Mouse (Mus musculus) midbrain, embryonic 12.5 days (tissue): ENCODE data around the gene Vmac. TPM values are rescaled to one million over a fixed set of nuclear protein-coding genes. Genes with fewer than 3 reads are reported as not detected.

Source experiments
- ATAC-seq: fragments of 200-750 bp; cut with Nextera tagmentation; 2 replicates; pipeline ENCODE4 v1.8.0; 2017; ENCODE audit warnings: low read depth, moderate TSS enrichment, moderate library complexity; ENCODE audit not compliant: low FRiP score
- H3K27ac ChIP-seq: fragments of 300-500 bp; sonication (generic); replicated peaks from 2 replicates; pipeline ENCODE4 v1.5.1; 2016; ENCODE audit warnings: mild to moderate bottlenecking
- H3K27me3 ChIP-seq: fragments of 300-500 bp; sonication (generic); 2 replicates; pipeline ENCODE4 v1.6.1; 2016; ENCODE audit warnings: mild to moderate bottlenecking
- H3K36me3 ChIP-seq: fragments of 300-500 bp; sonication (generic); 2 replicates; pipeline ENCODE4 v1.6.1; 2016
- H3K4me1 ChIP-seq: fragments of 300-500 bp; sonication (generic); 2 replicates; pipeline ENCODE4 v1.6.1; 2016
- H3K4me2 ChIP-seq: fragments of 300-500 bp; sonication (generic); replicated peaks from 2 replicates; pipeline ENCODE4 v1.6.1; 2016; ENCODE audit warnings: mild to moderate bottlenecking, moderate library complexity
- H3K4me3 ChIP-seq: fragments of 300-500 bp; sonication (generic); 2 replicates; pipeline ENCODE4 v1.5.1; 2016; ENCODE audit warnings: mild to moderate bottlenecking
- H3K9ac ChIP-seq: fragments of 300-500 bp; sonication (generic); replicated peaks from 2 replicates; pipeline ENCODE4 v1.6.1; 2016; ENCODE audit warnings: mild to moderate bottlenecking, moderate library complexity
- H3K9me3 ChIP-seq: fragments of 300-500 bp; sonication (generic); 2 replicates; pipeline ENCODE4 v1.6.1; 2016; ENCODE audit warnings: mild to moderate bottlenecking
- WGBS: fragments of 180-500 bp; shearing (Covaris S2); methylation state at CpG from one replicate; pipeline ENCODE4 v1.1.7; 2016; 5-methylcytosine and 5-hydroxymethylcytosine counted together
- polyA plus RNA-seq: library from polyadenylated mRNA; unstranded; fragments of >200 nt; fragmentation: Nextera tagmentation; extraction: Ambion mirVana; gene quantifications from 2 replicates; pipeline ENCODE4 v1.2.1, GENCODE M21; 2016

The Vmac gene
- polyA plus RNA-seq, 1 experiment from 2014 or later, result 18.2 TPM

GRCm38 (mm10) chr17:56757416-56758123 lies 39.7 kb upstream of the Vmac start, which contains the start of gene Nrtn:
Nrtn (minus strand) TSS chr17:56757530.
- no peaks in the 10 kb centered on the region for H3K9me3 ChIP-seq
- no peaks in the 10 kb centered on the region for H3K36me3 ChIP-seq
- H3K4me1 ChIP-seq, result peaks cover 29% of the 10 kb centered on the region
- H3K27ac ChIP-seq, result no peak within 1 kb of the TSS; the same call in 1 of the 2 replicates
- H3K9ac ChIP-seq, result peak within 1 kb of the TSS; percentile 28
- ATAC-seq, result peak; percentile 10
- peaks cover 89% of the 10 kb centered on the region for H3K27me3 ChIP-seq
- 1% methylated on average over 48 of the region's 48 CpGs for WGBS
- H3K4me3 ChIP-seq, result peak within 1 kb of the TSS; percentile 41
- peak within 1 kb of the TSS; percentile 57 for H3K4me2 ChIP-seq

- Histone ChIP-seq H3K36me3 (no peaks in the 10 kb centered on the region), H3K9me3 (no peaks in the 10 kb centered on the region), H3K27ac (no peak overlapping the region), H3K4me2 (peak overlapping the region; percentile 57), H3K27me3 (peaks cover 96% of the 10 kb centered on the region), H3K9ac (peak overlapping the region; percentile 28), H3K4me1 (peaks cover 23% of the 10 kb centered on the region), H3K4me3 (peak overlapping the region; percentile 41)
- peak; percentile 9; the same call in 1 of the 2 replicates for ATAC-seq
- 3% methylated on average over 41 of the region's 51 CpGs for WGBS
These were observed 39.0 kb upstream of the Vmac start for GRCm38 (mm10) chr17:56756703-56757399.

- H3K4me2 ChIP-seq, result no peak overlapping the region
- H3K9ac ChIP-seq, result no peak overlapping the region
- 15% methylated on average over 36 of the region's 36 CpGs for whole genome bisulfite sequencing
- H3K36me3 ChIP-seq, result no peaks in the 10 kb centered on the region
- no peak for ATAC-seq
- H3K27ac ChIP-seq, result no peak overlapping the region
- peaks cover 17% of the 10 kb centered on the region for H3K4me1 ChIP-seq
- no peak overlapping the region for H3K4me3 ChIP-seq
- peaks cover 100% of the 10 kb centered on the region for H3K27me3 ChIP-seq
- H3K9me3 ChIP-seq, result no peaks in the 10 kb centered on the region
These were observed 36.7 kb upstream of the Vmac start for GRCm38 (mm10) chr17:56754271-56755185.

GRCm38 (mm10) chr17:56753452-56753851 lies 35.6 kb upstream of the Vmac start:
- Histone ChIP-seq H3K9ac (no peak overlapping the region), H3K27ac (no peak overlapping the region), H3K4me3 (no peak overlapping the region), H3K4me2 (no peak overlapping the region), H3K36me3 (no peaks in the 10 kb centered on the region), H3K27me3 (peaks cover 89% of the 10 kb centered on the region), H3K9me3 (no peaks in the 10 kb centered on the region), H3K4me1 (peaks cover 13% of the 10 kb centered on the region)
- WGBS, result 25% methylated on average over 15 of the region's 15 CpGs
- no peak for ATAC-seq

GRCm38 (mm10) chr17:56751404-56752072 lies 33.7 kb upstream of the Vmac start:
- Histone ChIP-seq H3K27ac (no peak overlapping the region), H3K4me3 (peak overlapping the region; percentile 31), H3K36me3 (no peaks in the 10 kb centered on the region), H3K4me1 (no peaks in the 10 kb centered on the region), H3K9ac (no peak overlapping the region), H3K9me3 (no peaks in the 10 kb centered on the region), H3K4me2 (peak overlapping the region; percentile 36), H3K27me3 (peaks cover 80% of the 10 kb centered on the region)
- 20% methylated on average over 71 of the region's 71 CpGs for WGBS
- peak; percentile 71 for ATAC-seq

GRCm38 (mm10) chr17:56744173-56744572 lies 26.4 kb upstream of the Vmac start:
- Histone ChIP-seq H3K9me3 (no peaks in the 10 kb centered on the region), H3K27ac (no peak overlapping the region), H3K4me2 (no peak overlapping the region), H3K4me3 (no peak overlapping the region), H3K27me3 (peaks cover 10% of the 10 kb centered on the region), H3K4me1 (no peaks in the 10 kb centered on the region), H3K36me3 (no peaks in the 10 kb centered on the region), H3K9ac (no peak overlapping the region)
- no peak for ATAC-seq
- 69% methylated on average over 5 of the region's 5 CpGs for WGBS

- Histone ChIP-seq H3K27ac (no peak overlapping the region), H3K36me3 (no peaks in the 10 kb centered on the region), H3K27me3 (peaks cover 6% of the 10 kb centered on the region; the same call in 1 of the 2 replicates), H3K4me3 (no peak overlapping the region), H3K4me2 (no peak overlapping the region), H3K4me1 (no peaks in the 10 kb centered on the region), H3K9me3 (no peaks in the 10 kb centered on the region), H3K9ac (no peak overlapping the region)
- WGBS, result 86% methylated on average over 17 of the region's 17 CpGs
- ATAC-seq, result no peak
These were observed 23.0 kb upstream of the Vmac start for GRCm38 (mm10) chr17:56740788-56741160.

- Histone ChIP-seq H3K27ac (no peak overlapping the region), H3K4me3 (no peak overlapping the region), H3K4me2 (no peak overlapping the region), H3K9ac (no peak overlapping the region), H3K9me3 (no peaks in the 10 kb centered on the region), H3K36me3 (no peaks in the 10 kb centered on the region), H3K4me1 (no peaks in the 10 kb centered on the region), H3K27me3 (peaks cover 6% of the 10 kb centered on the region; the same call in 1 of the 2 replicates)
- 86% methylated on average over 17 of the region's 17 CpGs for WGBS
- ATAC-seq, result no peak
These were observed 22.4 kb upstream of the Vmac start for GRCm38 (mm10) chr17:56740118-56740787.

- Histone ChIP-seq H3K36me3 (no peaks in the 10 kb centered on the region), H3K4me3 (no peak overlapping the region), H3K9ac (no peak overlapping the region), H3K9me3 (no peaks in the 10 kb centered on the region), H3K4me2 (no peak overlapping the region), H3K27me3 (peaks cover 6% of the 10 kb centered on the region; the same call in 1 of the 2 replicates), H3K4me1 (no peaks in the 10 kb centered on the region), H3K27ac (no peak overlapping the region)
- WGBS, result 79% methylated on average over 10 of the region's 10 CpGs
- no peak for ATAC-seq
These were observed 20.4 kb upstream of the Vmac start for GRCm38 (mm10) chr17:56738221-56738620.

- peaks cover 6% of the 10 kb centered on the region; the same call in 1 of the 2 replicates for H3K27me3 ChIP-seq
- H3K4me1 ChIP-seq, result no peaks in the 10 kb centered on the region
- H3K9ac ChIP-seq, result no peak overlapping the region
- H3K9me3 ChIP-seq, result no peaks in the 10 kb centered on the region
- ATAC-seq, result no peak
- H3K4me3 ChIP-seq, result no peak overlapping the region
- H3K4me2 ChIP-seq, result no peak overlapping the region
- 46% methylated on average over 8 of the region's 8 CpGs for WGBS
- no peak overlapping the region for H3K27ac ChIP-seq
- H3K36me3 ChIP-seq, result no peaks in the 10 kb centered on the region
These were observed 18.7 kb upstream of the Vmac start for GRCm38 (mm10) chr17:56736534-56736933.

- H3K27me3 ChIP-seq, result no peaks in the 10 kb centered on the region; the same call in 1 of the 2 replicates
- no peak overlapping the region for H3K9ac ChIP-seq
- no peak overlapping the region for H3K4me2 ChIP-seq
- 51% methylated on average over 2 of the region's 2 CpGs for WGBS
- H3K9me3 ChIP-seq, result no peaks in the 10 kb centered on the region
- H3K4me1 ChIP-seq, result peaks cover 18% of the 10 kb centered on the region; the same call in 1 of the 2 replicates
- H3K4me3 ChIP-seq, result no peak overlapping the region
- ATAC-seq, result no peak
- H3K27ac ChIP-seq, result no peak overlapping the region
- no peaks in the 10 kb centered on the region for H3K36me3 ChIP-seq
These were observed 11.8 kb upstream of the Vmac start for GRCm38 (mm10) chr17:56729656-56730055.
